Mouse (Mus musculus) neural tube, embryonic 15.5 days (tissue): ENCODE measurements around the gene Pigc. TPM values are rescaled to one million over a fixed set of nuclear protein-coding genes. Genes with fewer than 3 reads are reported as not detected.

Experiments used
- ATAC-seq: fragments of 200-750 bp; cut with Nextera tagmentation; 2 replicates; pipeline ENCODE4 v1.8.0; 2017; ENCODE audit warnings: mild to moderate bottlenecking, moderate TSS enrichment, moderate library complexity; ENCODE audit not compliant: low FRiP score
- H3K27ac ChIP-seq: fragments of 300-500 bp; sonication (generic); replicated peaks from 2 replicates; pipeline ENCODE4 v1.5.1; 2015; ENCODE audit warnings: mild to moderate bottlenecking, inconsistent platforms
- H3K27me3 ChIP-seq: fragments of 300-500 bp; sonication (generic); replicated peaks from 2 replicates; pipeline ENCODE4 v1.6.1; 2015; ENCODE audit warnings: inconsistent platforms
- H3K36me3 ChIP-seq: fragments of 300-500 bp; sonication (generic); 2 replicates; pipeline ENCODE4 v1.6.1; 2015; ENCODE audit warnings: inconsistent platforms
- H3K4me1 ChIP-seq: fragments of 300-500 bp; sonication (generic); 2 replicates; pipeline ENCODE4 v1.6.1; 2015; ENCODE audit warnings: inconsistent platforms
- H3K4me2 ChIP-seq: fragments of 300-500 bp; sonication (generic); 2 replicates; pipeline ENCODE4 v1.6.1; 2015; ENCODE audit warnings: inconsistent platforms, mild to moderate bottlenecking, moderate library complexity
- H3K4me3 ChIP-seq: fragments of 300-500 bp; sonication (generic); replicated peaks from 2 replicates; pipeline ENCODE4 v1.5.1; 2015; ENCODE audit warnings: mild to moderate bottlenecking, inconsistent platforms
- H3K9ac ChIP-seq: fragments of 300-500 bp; sonication (generic); replicated peaks from 2 replicates; pipeline ENCODE4 v1.6.1; 2015; ENCODE audit warnings: mild to moderate bottlenecking, inconsistent platforms
- H3K9me3 ChIP-seq: fragments of 300-500 bp; sonication (generic); replicated peaks from 2 replicates; pipeline ENCODE4 v1.6.1; 2016; ENCODE audit warnings: inconsistent platforms
- WGBS: fragments of 180-500 bp; shearing (Covaris S2); methylation state at CpG from one replicate; pipeline ENCODE4 v1.1.7; 2015; ENCODE audit warnings: mixed read lengths; 5-methylcytosine and 5-hydroxymethylcytosine counted together
- polyA plus RNA-seq: library from polyadenylated mRNA; unstranded; fragments of >200 nt; fragmentation: Nextera tagmentation; extraction: Ambion mirVana; gene quantifications from 2 replicates; pipeline ENCODE4 v1.2.1, GENCODE M21; 2015

The Pigc gene
- polyA plus RNA-seq, 1 experiment from 2014 or later, result 35.5 TPM

DNA sequence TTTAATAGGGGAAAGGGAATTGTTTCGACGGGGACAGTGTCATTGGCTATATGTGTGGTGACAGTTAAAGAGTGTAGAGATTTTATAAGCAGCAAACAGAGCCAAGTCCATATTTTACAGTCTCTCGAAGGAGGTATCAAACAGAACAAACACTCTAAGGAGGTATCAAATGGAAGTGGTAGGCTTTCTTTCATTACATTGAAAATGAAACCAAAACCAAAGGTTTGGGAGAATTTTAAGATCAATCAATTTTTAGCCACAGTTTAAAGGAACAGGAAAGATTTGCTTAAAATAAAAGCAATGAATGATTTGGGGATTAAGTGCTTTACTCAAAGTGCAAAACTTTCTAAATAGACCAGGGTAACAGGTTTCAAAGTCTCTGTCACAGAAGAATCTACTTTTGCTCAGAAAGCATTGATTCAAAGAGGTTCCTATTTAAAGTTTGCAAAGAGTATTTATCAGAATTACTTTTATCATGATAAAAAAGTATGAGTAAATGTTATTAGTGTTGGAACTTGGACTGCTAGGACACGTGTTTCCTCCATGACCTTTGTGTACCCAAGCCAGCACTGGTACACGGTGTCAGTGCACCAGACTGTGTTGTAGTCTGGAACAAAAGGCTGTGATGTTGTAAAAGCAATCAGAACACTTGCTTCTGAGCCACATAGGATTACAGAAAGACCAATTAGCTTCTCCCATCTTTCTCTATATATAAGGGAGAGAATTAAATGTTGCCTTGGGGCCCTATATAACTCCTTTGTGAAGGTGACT, 17.8 kb upstream of the Pigc start:
- ATAC-seq, result no peak
- H3K36me3 ChIP-seq, result no peaks in the 10 kb centered on the region
- 80% methylated on average over 5 of the region's 5 CpGs for WGBS
- H3K9ac ChIP-seq, result no peak overlapping the region
- H3K4me1 ChIP-seq, result no peaks in the 10 kb centered on the region
- H3K27me3 ChIP-seq, result no peaks in the 10 kb centered on the region
- H3K9me3 ChIP-seq, result no peaks in the 10 kb centered on the region
- H3K4me2 ChIP-seq, result no peak overlapping the region
- H3K27ac ChIP-seq, result no peak overlapping the region
- no peak overlapping the region for H3K4me3 ChIP-seq

DNA sequence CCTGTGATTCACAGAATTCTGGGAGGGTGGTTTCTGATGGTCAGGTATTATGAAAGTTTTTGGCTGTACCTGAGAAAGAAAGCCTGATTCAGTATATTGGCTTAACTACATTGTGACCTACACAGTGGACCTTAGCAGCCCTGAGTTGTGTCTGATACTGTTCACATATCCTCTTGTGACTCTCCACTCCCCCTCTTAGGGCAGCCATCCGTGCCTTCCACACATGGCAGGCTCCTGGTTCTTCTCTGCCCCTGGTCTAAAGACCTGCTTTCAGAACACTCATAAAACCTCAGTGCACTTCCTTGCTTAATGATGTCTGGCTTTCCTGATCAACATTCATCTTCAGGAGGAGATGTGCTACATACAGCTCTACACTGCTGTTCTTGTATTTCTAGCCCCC, 16.4 kb upstream of the Pigc start:
- no peaks in the 10 kb centered on the region for H3K9me3 ChIP-seq
- H3K4me1 ChIP-seq, result no peaks in the 10 kb centered on the region
- WGBS, result 48% methylated on average over 1 of the region's 1 CpGs
- H3K36me3 ChIP-seq, result no peaks in the 10 kb centered on the region
- no peaks in the 10 kb centered on the region for H3K27me3 ChIP-seq
- H3K27ac ChIP-seq, result no peak overlapping the region
- no peak overlapping the region for H3K4me3 ChIP-seq
- no peak overlapping the region for H3K9ac ChIP-seq
- no peak for ATAC-seq
- no peak overlapping the region for H3K4me2 ChIP-seq

DNA sequence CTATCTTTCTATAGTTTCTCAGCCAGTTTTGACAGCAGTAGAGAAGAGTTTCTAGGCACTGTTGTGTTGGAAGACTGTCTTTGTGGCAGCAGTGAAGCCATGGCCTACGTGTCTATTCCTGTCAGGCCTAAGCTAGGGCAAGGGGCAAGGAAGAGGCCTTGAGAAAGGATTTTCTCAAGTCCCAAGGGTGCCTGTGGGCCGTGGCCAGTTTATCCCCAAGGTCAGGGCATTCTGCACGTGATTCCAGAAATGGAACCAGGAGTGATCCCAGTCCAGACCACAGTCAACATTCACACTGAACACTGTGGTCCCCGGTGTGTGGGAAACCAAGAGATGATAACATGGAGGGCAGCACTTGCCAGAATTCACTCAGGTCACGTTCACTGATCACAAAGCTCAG, 13.1 kb upstream of the Pigc start:
- Histone ChIP-seq H3K9me3 (no peaks in the 10 kb centered on the region), H3K4me2 (no peak overlapping the region), H3K4me3 (no peak overlapping the region), H3K4me1 (no peaks in the 10 kb centered on the region), H3K27ac (no peak overlapping the region), H3K36me3 (no peaks in the 10 kb centered on the region), H3K9ac (no peak overlapping the region), H3K27me3 (no peaks in the 10 kb centered on the region)
- no peak for ATAC-seq
- WGBS, result 71% methylated on average over 5 of the region's 5 CpGs

DNA sequence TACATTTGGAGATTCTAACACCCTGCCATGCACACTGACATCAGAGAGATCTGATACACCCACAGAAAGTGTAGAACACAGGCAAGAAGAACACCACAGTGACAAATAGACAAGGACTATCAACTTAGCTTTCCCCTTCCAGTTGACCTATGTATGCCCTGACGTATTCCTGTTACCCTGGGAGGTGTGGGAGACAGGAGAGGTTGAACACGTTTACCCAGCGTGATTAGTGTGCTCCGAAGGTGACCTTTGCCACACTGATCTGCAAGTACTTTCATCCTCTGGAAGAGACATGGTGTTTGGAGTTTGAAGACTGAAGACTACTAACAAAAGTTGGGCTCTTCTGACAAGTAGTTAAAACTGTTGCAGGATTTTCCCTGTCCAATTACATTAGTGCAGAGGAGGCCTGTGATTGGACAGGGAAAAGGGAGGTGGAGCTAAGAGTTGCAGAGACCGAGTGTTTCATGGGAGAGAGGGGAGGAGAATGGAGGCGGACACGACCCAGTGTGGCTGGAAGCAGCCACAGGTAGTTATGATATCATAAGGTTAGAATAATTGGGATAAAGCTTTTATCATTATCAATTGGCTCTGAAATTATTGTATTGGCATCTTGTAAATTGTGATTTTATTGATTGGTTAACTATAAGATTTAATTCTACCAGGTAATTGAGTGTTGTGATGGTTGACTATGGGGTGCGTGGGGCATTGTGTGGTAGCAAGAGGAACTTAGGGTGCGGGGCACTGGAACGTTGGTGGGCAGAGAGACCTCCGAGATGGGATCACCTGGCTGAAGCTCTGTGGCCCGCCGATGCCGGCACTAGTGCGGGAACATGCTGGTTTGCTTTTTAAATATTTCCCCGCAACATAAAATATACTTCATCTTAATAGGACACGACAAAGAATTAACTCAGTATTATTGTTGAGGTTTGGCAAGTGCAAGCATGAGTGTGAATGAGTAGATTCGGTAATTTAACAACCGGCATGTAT, 10.7 kb upstream of the Pigc start:
- Histone ChIP-seq H3K27ac (no peak overlapping the region), H3K4me2 (no peak overlapping the region), H3K9me3 (no peaks in the 10 kb centered on the region), H3K9ac (no peak overlapping the region), H3K4me3 (no peak overlapping the region), H3K27me3 (no peaks in the 10 kb centered on the region), H3K4me1 (no peaks in the 10 kb centered on the region), H3K36me3 (no peaks in the 10 kb centered on the region)
- WGBS, result 86% methylated on average over 19 of the region's 19 CpGs
- no peak for ATAC-seq

DNA sequence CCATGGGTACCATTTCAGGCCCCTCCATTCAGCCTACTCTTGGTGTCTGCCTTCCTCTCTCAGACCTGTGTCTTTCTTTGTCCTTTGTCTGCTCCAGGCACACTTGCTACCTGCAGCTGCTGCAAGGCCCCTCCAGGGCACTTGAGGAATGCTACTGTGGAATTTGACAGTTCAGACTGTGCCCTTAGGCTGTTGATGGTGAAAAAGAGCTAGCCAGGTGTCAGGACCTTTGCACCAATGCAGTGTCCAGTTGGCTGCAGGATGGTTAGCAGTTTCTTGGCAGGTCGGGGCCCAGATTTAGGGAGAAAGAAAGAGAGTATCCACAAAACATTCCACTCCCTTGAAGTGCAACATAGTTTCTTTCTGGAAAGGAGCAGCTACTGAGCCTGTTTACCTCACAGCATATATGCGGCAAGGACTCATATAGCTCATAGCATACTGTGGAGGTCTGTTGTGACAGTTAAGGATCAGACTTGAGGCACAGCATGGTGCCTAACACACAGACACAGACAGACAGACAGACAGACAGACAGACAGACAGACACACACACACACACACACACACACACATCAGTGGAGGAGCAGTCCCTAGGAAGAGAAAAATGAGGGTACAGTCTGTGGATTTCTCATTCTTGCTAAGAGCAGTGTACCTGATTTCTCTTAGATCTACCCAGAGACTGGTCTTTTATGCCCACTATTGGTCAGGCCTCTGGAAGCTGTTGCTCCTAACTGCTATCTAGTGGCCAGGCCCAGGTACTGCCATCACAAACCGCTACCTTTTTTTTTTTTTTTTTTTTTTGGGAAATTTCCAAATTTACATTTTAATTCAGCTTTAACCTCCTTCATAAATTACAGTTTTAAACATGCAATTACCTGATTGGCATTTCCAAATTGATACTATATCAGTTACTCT, 6.3 kb upstream of the Pigc start:
- Histone ChIP-seq H3K9me3 (no peaks in the 10 kb centered on the region), H3K9ac (no peak overlapping the region), H3K27ac (no peak overlapping the region), H3K36me3 (no peaks in the 10 kb centered on the region), H3K4me2 (no peak overlapping the region), H3K4me3 (no peak overlapping the region), H3K27me3 (no peaks in the 10 kb centered on the region), H3K4me1 (no peaks in the 10 kb centered on the region)
- peak; percentile 80; the same call in 1 of the 2 replicates for ATAC-seq
- WGBS, result 66% methylated on average over 3 of the region's 3 CpGs

DNA sequence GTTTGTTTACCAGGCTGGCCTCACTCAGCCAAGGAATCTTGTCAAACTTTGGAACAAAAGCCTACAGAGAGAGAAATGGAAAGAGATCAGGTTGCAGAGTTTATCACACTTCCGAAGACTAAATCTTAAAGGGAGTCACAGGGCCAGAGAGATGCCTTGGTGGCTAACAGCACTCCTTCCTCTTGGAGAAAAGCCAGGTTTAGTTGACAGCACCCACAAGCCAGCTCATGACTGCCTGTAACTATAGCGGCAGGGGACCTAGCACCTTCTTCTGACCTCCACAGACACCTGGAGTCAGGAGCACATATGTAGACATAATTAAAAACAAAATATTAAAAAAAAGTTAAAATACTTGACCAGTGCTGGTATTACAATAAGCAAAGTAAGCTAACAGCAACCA, 1.1 kb upstream of the Pigc start:
- no peak overlapping the region for H3K27ac ChIP-seq
- H3K4me1 ChIP-seq, result peaks cover 22% of the 10 kb centered on the region
- ATAC-seq, result no peak
- no peak overlapping the region for H3K9ac ChIP-seq
- H3K27me3 ChIP-seq, result no peaks in the 10 kb centered on the region
- H3K4me2 ChIP-seq, result no peak overlapping the region
- H3K4me3 ChIP-seq, result no peak overlapping the region
- H3K9me3 ChIP-seq, result no peaks in the 10 kb centered on the region
- 88% methylated on average over 2 of the region's 2 CpGs for WGBS
- H3K36me3 ChIP-seq, result no peaks in the 10 kb centered on the region

DNA sequence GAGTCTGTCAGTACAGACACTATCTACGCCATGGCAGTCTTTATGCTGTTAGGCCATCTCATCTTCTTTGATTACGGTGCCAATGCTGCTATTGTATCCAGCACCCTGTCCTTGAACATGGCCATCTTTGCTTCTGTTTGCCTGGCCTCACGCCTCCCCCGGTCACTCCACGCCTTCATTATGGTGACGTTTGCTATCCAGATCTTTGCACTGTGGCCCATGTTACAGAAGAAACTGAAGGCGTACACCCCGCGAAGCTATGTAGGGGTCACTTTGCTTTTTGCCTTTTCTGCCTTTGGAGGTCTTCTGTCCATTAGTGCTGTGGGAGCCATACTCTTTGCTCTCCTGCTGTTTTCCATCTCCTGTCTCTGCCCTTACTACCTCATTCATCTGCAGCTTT, 1.9 kb downstream of the Pigc start:
- no peak overlapping the region for H3K4me2 ChIP-seq
- H3K9ac ChIP-seq, result no peak overlapping the region
- H3K4me3 ChIP-seq, result no peak overlapping the region
- ATAC-seq, result no peak
- no peaks in the 10 kb centered on the region for H3K27me3 ChIP-seq
- peaks cover 23% of the 10 kb centered on the region for H3K4me1 ChIP-seq
- WGBS, result 97% methylated on average over 9 of the region's 9 CpGs
- H3K9me3 ChIP-seq, result no peaks in the 10 kb centered on the region
- no peaks in the 10 kb centered on the region for H3K36me3 ChIP-seq
- H3K27ac ChIP-seq, result no peak overlapping the region

DNA sequence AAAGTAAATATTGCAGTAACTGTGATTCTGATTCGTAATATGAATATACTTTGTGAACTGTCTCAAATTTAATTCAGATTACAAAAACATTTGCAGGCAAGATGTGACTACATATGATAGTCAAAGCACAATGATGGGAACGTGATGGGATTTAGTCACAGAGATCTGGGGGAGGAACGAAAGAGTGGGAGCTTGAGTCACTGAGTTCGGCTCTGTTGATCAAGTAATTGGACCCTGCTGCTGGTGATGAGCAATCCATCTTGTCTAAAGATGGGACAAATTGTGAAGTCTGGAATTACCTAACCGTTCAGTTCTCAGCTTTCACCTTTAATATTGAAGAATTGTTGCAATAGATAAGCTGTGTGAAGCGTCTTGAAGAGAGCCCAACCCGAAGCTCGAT, 3.2 kb downstream of the Pigc start:
- no peaks in the 10 kb centered on the region for H3K27me3 ChIP-seq
- no peak overlapping the region for H3K27ac ChIP-seq
- no peak for ATAC-seq
- H3K9me3 ChIP-seq, result no peaks in the 10 kb centered on the region
- 92% methylated on average over 8 of the region's 8 CpGs for WGBS
- no peaks in the 10 kb centered on the region for H3K36me3 ChIP-seq
- H3K4me3 ChIP-seq, result no peak overlapping the region
- H3K4me2 ChIP-seq, result no peak overlapping the region
- no peak overlapping the region for H3K9ac ChIP-seq
- H3K4me1 ChIP-seq, result peaks cover 32% of the 10 kb centered on the region

DNA sequence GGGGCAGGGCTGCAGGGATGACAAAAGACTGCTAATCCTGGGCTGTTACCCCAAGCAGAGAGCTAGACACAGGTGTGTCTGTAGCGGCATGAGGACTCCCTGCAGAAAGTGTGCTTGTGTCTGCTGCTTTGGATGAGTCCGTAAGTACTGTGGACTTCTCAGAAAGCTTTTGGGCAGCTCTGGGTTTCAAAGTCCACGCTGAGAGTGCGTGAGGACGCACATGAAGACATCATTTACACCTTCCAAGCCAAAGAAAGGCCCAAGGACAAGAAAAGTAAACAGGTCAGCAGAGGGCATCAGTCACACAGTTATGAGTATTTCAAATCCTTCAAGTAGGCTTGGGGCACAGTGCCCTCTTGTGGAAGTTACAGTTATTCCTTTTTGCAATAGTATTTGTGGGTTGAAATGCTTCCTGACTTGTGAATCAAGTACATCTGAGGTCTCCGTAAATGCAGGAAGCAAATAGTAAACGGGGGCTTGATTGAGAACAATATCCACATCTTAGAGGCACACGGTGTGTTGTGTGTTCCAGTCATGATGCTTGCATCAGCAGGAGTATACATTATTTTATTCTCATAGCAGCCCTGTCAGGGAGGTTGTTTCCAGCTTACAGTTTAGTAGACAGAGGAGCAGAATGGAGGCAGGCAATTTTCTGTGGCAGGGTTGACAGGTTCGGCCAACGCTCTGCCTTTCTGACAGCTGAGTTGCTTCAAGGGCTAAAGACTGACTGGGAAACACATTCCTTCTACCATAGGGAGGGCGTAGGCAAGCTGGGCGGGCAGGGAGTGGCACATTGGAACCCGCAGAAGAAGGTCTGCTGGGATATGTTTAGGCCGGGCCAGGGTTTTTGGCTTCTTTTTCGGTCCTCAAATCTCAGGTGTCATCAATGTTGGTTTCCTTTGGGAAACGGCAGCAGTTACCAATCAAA, 7.5 kb downstream of the Pigc start:
- Histone ChIP-seq H3K27ac (0 out of 2 replicates have a peak overlapping the region, but pooled peaks have one; percentile 1), H3K9ac (no peak overlapping the region), H3K36me3 (no peaks in the 10 kb centered on the region), H3K4me3 (no peak overlapping the region), H3K4me2 (no peak overlapping the region), H3K27me3 (no peaks in the 10 kb centered on the region), H3K4me1 (peaks cover 11% of the 10 kb centered on the region), H3K9me3 (no peaks in the 10 kb centered on the region)
- 49% methylated on average over 16 of the region's 16 CpGs for WGBS
- peak; percentile 72; the same call in 1 of the 2 replicates for ATAC-seq

DNA sequence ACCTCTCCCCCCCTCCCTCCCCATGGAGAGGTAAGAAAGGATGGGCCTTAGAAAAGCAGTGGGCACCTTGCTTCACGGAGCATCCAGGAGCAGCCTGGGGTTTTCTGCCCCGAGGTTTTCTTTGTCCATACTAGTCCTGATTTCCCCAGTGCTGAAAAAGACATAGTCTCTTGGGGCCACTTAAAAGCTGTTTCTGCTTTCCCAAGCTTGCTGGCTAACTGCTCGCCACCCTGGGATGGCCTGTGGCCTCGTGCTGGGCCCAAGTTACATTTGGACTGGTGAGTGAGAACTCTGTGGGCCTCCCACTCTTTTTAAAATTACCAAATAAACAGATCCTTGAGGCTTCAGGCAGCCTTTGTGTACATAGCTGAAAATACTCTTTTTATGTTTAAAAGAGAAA, 8.3 kb downstream of the Pigc start:
- 70% methylated on average over 4 of the region's 4 CpGs for WGBS
- H3K27me3 ChIP-seq, result no peaks in the 10 kb centered on the region
- no peak for ATAC-seq

More for the DNA sequence above, 8.3 kb downstream of the Pigc start:
- H3K4me1 ChIP-seq, result peaks cover 11% of the 10 kb centered on the region
- no peaks in the 10 kb centered on the region for H3K36me3 ChIP-seq
- no peak overlapping the region for H3K4me2 ChIP-seq
- H3K9me3 ChIP-seq, result no peaks in the 10 kb centered on the region
- no peak overlapping the region for H3K27ac ChIP-seq
- H3K4me3 ChIP-seq, result no peak overlapping the region
- H3K9ac ChIP-seq, result no peak overlapping the region
